Mouse (Mus musculus) ES-E14 (cell line): ENCODE measurements around the gene Ankrd13b.

ENCODE experiments used
- CHD2 ChIP-seq: IDR thresholded peaks from 2 replicates; pipeline ENCODE4 v1.6.1; 2014; ENCODE audit warnings: mild to moderate bottlenecking, low read depth, low read length, inconsistent platforms
- MAFK ChIP-seq: IDR thresholded peaks from 2 replicates; pipeline ENCODE4 v1.6.1; 2014; ENCODE audit warnings: mild to moderate bottlenecking, low read depth, low read length, inconsistent platforms; ENCODE audit not compliant: insufficient read depth

- no peak for TF ChIP-seq CHD2
- no peak for TF ChIP-seq MAFK
Observed at GRCm38 (mm10) chr11:77476216-77476615, 13.3 kb downstream of the Ankrd13b start.
